Mouse (Mus musculus) ES-Bruce4 (cell line): ENCODE results near the gene Zfp524. TPM values are rescaled to one million over a fixed set of nuclear protein-coding genes. Genes with fewer than 3 reads are reported as not detected.
"Not testable (repeated sequence)": the region's sequence is repeated elsewhere in the genome, so short reads cannot be mapped to it uniquely, and the experiment has no call there.

Source experiments
- H3K27ac ChIP-seq: 2 replicates; pipeline ENCODE4 v1.5.1; 2012; ENCODE audit warnings: low read length, inconsistent platforms; ENCODE audit not compliant: insufficient read depth
- H3K27me3 ChIP-seq: 2 replicates; pipeline ENCODE4 v1.6.1; 2012; ENCODE audit warnings: mild to moderate bottlenecking, low read length, inconsistent platforms; ENCODE audit not compliant: control insufficient read depth, poor library complexity, insufficient read depth, severe bottlenecking
- H3K36me3 ChIP-seq: 2 replicates; pipeline ENCODE4 v1.6.1; 2012; ENCODE audit warnings: inconsistent platforms, mild to moderate bottlenecking, low read length, moderate library complexity; ENCODE audit not compliant: control insufficient read depth, poor library complexity, insufficient read depth, severe bottlenecking
- H3K4me1 ChIP-seq: one replicate; pipeline ENCODE4 v1.8.1; 2011; ENCODE audit warnings: low read length; ENCODE audit not compliant: control insufficient read depth, insufficient read depth
- H3K4me3 ChIP-seq: 2 replicates; pipeline ENCODE4 v1.5.1; 2011; ENCODE audit warnings: low read depth, mild to moderate bottlenecking, low read length
- H3K9ac ChIP-seq: 2 replicates; pipeline ENCODE4 v1.6.1; 2012; ENCODE audit warnings: low read depth, mild to moderate bottlenecking, inconsistent platforms; ENCODE audit not compliant: poor library complexity, severe bottlenecking
- H3K9me3 ChIP-seq: replicated peaks from 2 replicates; pipeline ENCODE4 v1.6.1; 2012; ENCODE audit warnings: mild to moderate bottlenecking, low read length, inconsistent platforms; ENCODE audit not compliant: control insufficient read depth, poor library complexity, insufficient read depth, severe bottlenecking
- CTCF ChIP-seq: IDR thresholded peaks from one replicate; pipeline ENCODE4 v1.8.1; 2011; ENCODE audit warnings: low read depth, low read length
- EP300 ChIP-seq: IDR thresholded peaks from 2 replicates; pipeline ENCODE4 v1.6.1; 2011; ENCODE audit warnings: low read depth, low read length; ENCODE audit not compliant: insufficient read depth
- POLR2A ChIP-seq: IDR thresholded peaks from one replicate; pipeline ENCODE4 v1.8.1; 2011; ENCODE audit warnings: low read length; ENCODE audit not compliant: insufficient read depth
- polyA plus RNA-seq: library from polyadenylated mRNA; stranded (reverse); fragments of >200 nt; gene quantifications from 2 replicates; pipeline ENCODE4 v1.2.4, GENCODE M21; 2011; ENCODE audit warnings: low read depth; ENCODE audit not compliant: missing spikeins, insufficient read depth, insufficient read length

The Zfp524 gene
- polyA plus RNA-seq, 1 experiment, result 4.7 TPM

DNA sequence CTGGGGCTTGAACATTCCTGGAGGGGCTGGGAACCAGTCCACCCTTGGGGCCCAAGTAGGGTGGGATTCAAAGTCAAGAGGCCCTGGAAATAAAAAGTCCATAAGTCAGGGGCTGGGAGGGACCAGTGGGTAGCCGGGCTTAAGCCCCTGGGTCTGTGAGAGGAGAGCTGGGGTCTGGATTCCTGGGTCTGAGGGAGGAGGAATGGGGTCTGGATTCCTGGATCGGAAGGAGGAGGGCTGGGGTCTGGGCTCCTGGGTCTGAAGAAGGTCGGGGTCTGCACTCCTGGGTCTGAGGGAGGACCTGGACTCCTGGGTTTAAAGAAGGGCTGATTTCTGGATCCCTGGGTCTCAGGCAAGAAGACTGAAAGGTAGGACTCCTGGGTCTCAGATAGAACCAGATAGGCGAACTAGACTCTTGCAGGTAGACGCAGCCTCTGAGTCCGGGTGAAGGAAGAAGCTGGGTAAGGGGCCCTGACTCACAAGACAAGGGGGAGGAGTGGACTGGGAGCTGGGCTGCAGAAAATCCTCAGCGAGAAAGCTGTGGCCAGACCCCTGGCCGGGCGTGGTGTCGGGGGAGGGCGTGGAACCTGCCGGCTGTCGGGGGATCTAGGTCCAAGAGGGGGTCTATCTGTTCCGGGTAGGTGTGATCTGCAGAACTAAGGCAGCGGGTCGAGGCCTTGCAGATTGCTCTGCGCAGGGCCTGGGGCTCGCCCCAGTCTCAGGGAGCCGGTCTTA, 18.8 kb upstream of the Zfp524 start:
- Histone ChIP-seq H3K27ac (no peak overlapping the region), H3K4me1 (no peaks in the 10 kb centered on the region)
- TF ChIP-seq POLR2A (no peak), EP300 (no peak), CTCF (no peak)

DNA sequence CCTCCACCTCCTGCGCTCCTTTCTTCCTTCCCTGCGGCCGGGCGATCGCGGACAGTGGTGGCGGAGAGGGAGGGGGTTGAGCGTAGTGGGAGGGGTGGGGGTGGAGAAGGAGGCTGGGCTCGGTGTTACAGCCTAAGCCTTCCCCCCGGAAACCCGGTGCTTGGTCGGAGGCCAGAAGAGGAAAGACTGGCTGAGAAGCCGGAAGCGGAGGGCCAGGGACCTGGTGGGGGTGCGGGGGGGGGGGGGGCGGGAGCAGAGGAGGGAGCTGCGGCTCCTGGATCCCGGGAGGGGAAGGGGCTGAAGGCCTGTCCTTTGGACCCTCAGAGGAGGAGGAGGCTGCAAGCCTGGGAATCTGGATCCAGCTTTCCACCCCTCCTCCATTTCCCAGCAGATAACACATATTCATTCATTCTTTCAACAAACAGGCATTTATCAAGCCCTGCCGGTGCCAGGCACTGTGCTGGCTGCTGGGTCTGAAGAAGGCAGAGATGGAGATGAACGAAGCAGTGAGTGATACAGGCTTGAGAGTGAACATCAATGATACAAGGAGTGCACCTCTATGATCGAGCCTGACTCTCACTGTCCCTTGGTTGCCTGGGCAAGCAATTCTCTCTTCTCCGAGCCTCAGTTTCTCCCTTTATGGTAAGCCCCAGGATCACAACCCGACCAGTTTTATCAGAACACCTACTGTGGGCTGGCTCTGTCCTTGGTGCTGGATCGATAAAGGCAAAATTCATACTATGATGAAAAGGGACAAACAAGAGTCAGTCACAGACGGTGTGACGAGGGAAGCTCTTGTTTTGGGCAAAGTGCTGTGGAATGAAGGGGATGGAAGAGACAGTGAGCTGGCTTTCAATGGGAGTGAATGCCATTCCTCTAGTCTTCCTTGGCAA, 18.0 kb upstream of the Zfp524 start, which contains the start of gene Zfp579:
Gene Zfp579, minus strand, starts transcription at position 156 of the 893 bp plus-strand sequence.
- Histone ChIP-seq H3K9ac (peak within 1 kb of the TSS; percentile 73), H3K9me3 (no peaks in the 10 kb centered on the region), H3K27me3 (no peaks in the 10 kb centered on the region; the same call in 1 of the 2 replicates), H3K27ac (no peak within 1 kb of the TSS), H3K36me3 (no peaks in the 10 kb centered on the region), H3K4me1 (no peaks in the 10 kb centered on the region), H3K4me3 (peak within 1 kb of the TSS; percentile 92)
- 0 out of 2 replicates have a peak, but pooled peaks have one; percentile 15 for TF ChIP-seq EP300
- TF ChIP-seq POLR2A, result peak; percentile 13
- TF ChIP-seq CTCF, result no peak

More for the DNA sequence above, 18.8 kb upstream of the Zfp524 start:
- Histone ChIP-seq H3K4me3 (peak overlapping the region; percentile 92), H3K9me3 (no peaks in the 10 kb centered on the region), H3K27me3 (no peaks in the 10 kb centered on the region; the same call in 1 of the 2 replicates), H3K36me3 (no peaks in the 10 kb centered on the region), H3K9ac (peak overlapping the region; percentile 73)

DNA sequence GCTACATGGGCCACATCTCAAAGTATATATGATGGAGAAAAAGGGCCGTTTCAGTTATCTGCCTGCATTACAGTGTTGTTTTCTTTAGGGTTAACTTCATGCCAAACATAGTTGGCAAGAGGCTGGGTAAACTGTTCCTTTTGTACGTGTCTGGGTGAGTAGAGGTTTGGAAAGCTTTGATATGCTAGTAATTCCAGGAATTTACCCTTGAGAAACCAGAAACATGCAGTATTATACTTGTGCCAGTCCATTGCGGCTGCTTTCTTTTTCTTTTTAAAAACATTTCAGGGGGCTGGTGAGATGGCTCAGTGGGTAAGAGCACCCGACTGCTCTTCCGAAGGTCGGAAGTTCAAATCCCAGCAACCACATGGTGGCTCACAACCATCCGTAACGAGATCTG, 17.3 kb upstream of the Zfp524 start:
- no peak overlapping the region for H3K27ac ChIP-seq

DNA sequence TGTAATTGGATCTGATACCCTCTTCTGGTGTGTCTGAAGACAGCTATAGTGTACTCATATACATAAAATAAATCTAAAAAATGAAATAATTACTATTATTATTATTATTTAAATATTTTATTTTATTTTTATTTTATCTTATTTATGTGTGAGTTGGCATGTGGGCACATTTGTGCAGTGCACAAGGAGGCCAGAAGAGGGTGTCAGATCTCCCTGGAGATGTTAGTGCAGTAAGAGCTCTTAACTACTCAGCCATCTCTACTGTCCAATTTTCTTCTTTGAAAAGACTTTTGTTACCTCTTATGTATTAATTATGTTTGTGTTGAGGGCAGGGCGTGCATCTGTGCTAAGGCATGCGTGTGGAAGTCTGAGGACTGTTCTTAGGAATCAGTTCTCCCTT, 14.3 kb upstream of the Zfp524 start:
- no peaks in the 10 kb centered on the region for H3K4me1 ChIP-seq

More for the DNA sequence above, 17.3 kb upstream of the Zfp524 start:
- H3K36me3 ChIP-seq, result no peaks in the 10 kb centered on the region
- H3K9ac ChIP-seq, result no peak overlapping the region
- no peaks in the 10 kb centered on the region for H3K9me3 ChIP-seq
- H3K4me3 ChIP-seq, result no peak overlapping the region
- TF ChIP-seq POLR2A (no peak), CTCF (no peak), EP300 (no peak)
- no peaks in the 10 kb centered on the region for H3K4me1 ChIP-seq
- H3K27me3 ChIP-seq, result no peaks in the 10 kb centered on the region; the same call in 1 of the 2 replicates

DNA sequence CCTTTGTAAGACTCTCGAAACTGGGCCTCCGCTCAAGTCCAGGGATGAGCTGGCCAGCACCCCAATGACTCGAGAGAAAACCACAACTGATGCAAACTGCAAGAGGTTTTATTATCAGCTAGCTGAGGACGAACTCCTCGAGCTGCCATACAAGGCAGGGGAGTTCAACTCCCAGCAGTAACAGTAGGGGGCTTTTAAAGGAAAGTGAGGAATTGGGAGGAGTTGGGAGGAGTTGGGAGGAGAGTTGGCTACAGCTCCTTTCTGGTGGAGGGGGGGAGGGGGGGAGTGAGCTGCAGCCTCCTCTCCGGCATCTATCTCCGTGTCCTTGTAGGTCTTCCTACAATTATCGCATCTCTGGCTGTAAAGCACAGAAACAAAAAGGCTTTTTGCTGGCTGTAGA, 11.3 kb upstream of the Zfp524 start:
- H3K27me3 ChIP-seq, result not testable (repeated sequence)

More for the DNA sequence above, 14.3 kb upstream of the Zfp524 start:
- Histone ChIP-seq H3K27ac (no peak overlapping the region), H3K9ac (no peak overlapping the region), H3K27me3 (no peaks in the 10 kb centered on the region; the same call in 1 of the 2 replicates), H3K9me3 (no peaks in the 10 kb centered on the region; the same call in 1 of the 2 replicates), H3K4me3 (no peak overlapping the region), H3K36me3 (no peaks in the 10 kb centered on the region)
- TF ChIP-seq POLR2A (no peak), EP300 (no peak), CTCF (no peak)

DNA sequence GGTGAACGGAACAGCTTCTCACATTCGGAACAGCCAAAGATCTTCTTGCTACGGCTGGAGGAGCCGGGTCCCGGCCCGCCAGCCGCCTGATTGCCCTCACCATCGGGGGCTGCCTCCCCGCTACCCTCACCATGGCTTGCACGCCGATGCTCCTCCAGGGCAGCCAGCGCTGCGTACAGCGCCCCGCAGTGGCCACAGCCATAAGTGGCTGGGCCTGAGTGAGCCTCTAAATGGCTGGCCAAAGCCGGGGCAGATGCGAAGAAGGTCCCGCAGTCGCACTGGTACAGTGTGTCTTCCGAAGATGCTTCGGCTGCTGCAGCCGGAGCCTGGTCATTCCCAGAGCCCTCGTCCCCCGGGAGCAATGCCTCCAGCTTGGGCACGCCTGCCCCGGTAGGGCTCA, 6.0 kb upstream of the Zfp524 start:
- H3K36me3 ChIP-seq, result peaks cover 32% of the 10 kb centered on the region
- no peaks in the 10 kb centered on the region for H3K27me3 ChIP-seq
- TF ChIP-seq EP300 (no peak), POLR2A (no peak), CTCF (peak; percentile 88)
- no peaks in the 10 kb centered on the region for H3K9me3 ChIP-seq
- peaks cover 6% of the 10 kb centered on the region for H3K4me1 ChIP-seq
- H3K9ac ChIP-seq, result peak overlapping the region; percentile 35
- peak overlapping the region; percentile 56 for H3K4me3 ChIP-seq
- H3K27ac ChIP-seq, result no peak overlapping the region

More for the DNA sequence above, 11.3 kb upstream of the Zfp524 start:
- H3K4me1 ChIP-seq, H3K27ac ChIP-seq, H3K9ac ChIP-seq, H3K4me3 ChIP-seq, H3K9me3 ChIP-seq, H3K36me3 ChIP-seq: not testable (repeated sequence)
